Mouse (Mus musculus) liver, adult (tissue): ENCODE measurements at regions not wholly inside any gene's neighbourhood (a gene's known extent, or its start where the extent isn't known, plus 50 kb on each side); places are given as distances from the start of the nearest gene placed in this dataset.

Source experiments
- GATA4 ChIP-seq: IDR thresholded peaks from 2 replicates; pipeline ENCODE4 v1.6.1; 2014; ENCODE audit warnings: mild to moderate bottlenecking, low read length; ENCODE audit not compliant: insufficient replicate concordance

DNA sequence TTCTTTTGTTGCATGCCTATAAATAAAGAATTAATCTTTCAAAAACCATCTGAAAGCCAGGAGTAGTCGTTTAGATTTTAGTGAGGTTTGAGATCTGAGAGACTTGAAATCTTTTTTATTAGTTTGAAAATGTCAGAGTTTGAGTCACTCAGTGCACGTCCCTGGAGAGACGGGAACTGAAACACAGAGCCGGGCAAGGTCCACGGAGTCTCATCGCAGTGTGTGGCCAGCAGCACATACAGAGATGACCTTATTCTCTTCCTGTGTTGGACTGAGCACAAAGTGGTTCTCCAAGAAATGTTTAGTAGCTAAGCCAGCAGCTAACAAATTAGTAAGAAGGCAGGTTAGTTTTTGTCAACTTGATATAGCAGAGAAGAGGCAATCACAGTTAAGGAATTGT, 350.0 kb upstream of the Klf12 start:
- TF ChIP-seq GATA4: no peak

DNA sequence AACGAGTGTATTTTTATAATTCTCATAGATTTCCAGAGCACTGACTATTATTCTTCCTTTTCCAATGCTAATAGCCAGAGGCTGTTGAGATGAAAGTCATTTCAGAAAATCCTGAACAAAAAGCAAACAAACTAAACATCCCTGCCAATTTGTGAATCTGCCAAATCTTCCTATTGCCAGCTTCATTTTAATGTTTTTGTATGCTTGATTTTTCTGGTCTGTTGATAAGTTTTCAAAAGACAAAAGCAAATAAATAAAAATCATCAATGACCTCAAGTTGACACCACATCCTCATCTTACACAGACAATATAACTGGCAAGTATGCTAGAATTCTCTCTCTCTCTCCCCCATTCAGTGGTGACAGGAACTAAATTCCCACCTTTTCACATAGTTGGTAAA, 347.2 kb upstream of the Klf12 start:
- no peak for TF ChIP-seq GATA4

DNA sequence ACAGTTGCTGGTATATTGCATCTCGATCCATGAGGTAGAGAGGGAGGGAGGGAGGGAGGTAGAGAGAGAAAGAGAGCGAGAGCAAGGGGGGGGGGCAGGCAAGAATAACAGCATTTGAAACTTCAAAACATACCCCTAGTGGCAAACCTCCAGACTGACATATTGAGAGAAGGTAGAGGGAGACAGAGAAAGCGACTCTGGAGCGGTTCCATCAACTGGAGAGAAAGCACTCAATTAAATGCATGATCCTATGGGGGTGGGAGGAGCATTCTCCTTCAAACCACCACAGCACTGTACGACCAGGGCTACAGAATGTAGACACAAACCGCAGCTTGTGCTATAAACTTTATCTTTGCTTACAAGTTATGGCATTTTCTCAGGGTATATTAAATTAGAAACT, 345.7 kb upstream of the Klf12 start:
- no peak for TF ChIP-seq GATA4

DNA sequence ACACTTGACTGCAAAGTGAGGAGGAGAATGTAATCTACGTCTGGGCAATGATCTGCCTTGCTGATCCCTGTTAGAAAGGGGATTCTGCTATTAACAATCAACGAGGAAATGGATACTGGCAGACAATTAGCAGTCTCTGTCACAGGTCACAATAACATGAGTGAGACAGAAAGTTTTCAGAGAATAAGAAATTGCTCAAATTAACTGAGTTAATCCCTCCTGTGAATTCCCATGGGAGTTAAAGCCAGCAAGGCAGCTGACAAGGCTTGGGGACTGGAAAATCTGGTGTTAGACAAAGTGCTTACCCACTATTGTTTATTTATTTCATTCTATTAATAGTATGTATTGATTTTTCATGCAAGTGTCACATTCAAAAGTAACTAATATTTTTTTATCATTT, 343.0 kb upstream of the Klf12 start:
- TF ChIP-seq GATA4: no peak

DNA sequence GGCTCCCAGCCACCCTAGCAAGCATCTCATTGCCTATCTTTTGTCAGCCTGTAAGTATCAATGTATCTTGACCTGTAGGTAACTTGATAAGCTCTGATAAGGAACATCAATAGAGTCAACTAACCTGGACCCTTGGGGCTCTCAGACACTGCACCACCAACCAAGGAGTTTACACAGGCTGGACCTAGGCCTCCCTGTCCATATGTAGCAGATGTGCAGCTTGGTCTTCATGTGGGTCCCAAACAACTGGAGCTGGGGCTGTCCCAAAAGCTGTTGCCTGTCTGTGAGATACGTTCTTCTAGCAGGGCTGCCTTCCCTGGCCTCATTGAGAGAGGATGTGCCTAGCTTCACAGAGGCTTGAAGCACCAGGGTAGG, 335.2 kb upstream of the Klf12 start:
- TF ChIP-seq GATA4: no peak

DNA sequence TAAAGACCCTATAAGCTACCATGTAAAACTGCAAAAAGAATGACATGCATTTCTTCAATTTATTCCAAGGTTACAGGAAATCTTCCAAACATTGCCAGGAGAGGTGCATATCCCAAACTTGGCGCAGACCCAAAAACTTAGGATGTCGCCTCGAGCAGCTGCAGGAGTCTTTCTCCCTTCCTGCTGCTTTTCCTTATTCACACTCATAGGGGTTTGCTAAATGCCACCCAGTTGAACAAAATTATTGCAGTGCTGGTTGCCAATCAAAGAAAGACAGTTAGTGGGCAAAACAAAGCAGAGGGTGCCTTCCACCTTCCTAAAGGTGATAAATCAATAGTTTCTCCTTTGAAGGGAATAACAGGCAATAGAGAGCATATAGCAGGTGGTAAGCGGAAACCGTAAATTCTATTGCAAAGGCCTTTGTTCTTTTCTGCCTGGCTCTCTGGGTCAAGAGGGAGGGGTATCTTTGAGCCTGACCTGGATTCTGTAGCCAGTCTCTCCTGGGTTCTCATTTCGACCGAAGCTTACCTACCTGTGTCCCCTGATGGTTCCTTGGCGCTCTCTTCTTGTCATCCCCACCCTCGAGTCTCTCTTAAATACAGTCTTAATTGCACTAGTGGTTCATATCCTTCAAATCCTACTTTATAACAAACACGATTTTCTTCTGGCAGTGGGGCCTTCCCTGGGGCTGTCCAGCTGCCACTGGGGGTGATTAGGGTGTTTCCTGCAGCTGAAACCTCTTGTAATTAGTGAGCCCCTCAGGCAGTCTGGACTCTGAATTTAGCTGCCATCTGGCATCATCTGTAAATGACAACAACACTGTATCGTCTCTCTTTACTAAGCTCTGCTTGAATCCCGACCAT, 334.5 kb upstream of the Klf12 start:
- no peak for TF ChIP-seq GATA4

DNA sequence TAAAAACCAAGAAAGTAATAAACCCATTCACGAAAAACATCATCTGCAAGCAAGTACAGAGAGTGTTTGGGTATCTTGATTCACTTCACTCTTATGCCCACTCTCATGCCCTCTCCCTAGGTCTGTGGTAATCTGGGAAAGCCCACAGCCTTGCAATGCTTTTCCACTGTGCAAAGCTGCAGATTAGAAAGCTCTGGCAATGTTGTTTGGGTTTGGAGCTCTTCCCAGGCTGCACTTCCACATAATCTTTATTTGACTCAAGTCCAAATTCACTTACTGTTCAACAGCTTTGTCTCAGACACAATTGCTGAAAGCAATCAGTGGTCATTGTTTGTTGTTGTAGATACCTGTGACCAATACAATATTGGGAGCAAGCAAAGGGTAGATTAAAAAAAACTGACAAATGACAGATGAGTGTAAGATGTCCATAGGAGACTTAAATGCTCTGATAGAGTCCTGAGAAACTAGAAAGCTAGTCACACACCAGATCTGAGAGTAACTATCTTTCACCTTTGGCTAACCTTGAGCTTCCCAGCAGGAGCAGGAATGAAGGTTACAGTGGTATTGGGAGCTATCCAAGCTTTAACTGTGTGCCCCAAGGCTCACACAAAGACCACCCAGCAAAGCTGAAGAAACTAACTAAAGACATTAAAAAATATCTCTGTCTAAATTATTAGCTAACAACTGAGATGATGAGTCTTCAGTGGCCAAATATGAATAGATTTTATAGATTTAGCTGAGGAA, 325.7 kb upstream of the Klf12 start:
- no peak for TF ChIP-seq GATA4

DNA sequence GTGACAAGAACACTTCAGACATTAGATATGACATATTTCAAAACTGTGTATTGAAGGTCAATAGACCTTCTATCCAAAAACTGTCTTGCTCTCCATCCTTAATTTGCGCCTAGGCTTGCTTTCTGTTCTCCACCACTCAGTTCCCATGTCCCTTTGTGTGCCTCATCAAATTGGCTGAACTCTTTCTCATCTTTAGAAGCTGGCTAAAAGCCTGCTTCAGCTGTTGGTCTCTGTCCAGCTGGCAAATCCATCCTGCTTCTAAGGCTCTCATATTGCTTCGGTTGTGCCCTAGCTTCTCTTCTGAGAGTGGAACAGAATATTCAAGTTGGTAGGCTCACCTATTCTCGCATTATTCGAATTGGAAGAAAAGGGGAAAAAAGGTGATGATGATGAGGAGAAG, 322.6 kb upstream of the Klf12 start:
- TF ChIP-seq GATA4: no peak

DNA sequence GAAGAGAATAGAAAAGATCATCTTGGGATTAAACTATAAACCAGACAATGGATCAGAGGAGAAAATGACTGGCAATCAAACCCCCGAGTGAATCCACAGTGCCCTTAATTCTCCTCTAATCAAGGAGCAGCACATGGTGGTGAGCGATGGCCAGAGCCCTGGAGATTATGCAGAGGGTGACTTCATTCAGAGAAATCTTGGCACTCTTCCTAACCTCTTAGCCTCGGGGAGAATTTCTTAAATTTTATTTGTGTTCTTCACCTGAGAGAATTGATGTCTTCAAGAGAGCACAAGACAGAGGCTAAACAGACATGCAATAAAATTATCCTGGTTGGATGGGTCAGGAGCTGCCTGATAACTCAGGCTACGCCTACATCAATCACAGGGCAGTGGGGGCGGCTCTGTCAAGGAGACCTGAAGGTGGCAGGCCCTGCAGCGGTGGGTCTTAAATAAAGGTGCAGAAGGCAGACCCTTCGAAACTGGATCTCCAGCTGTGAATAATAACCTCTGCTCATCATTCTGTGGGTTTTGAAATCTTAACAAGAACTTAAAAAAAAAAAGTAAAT, 316.5 kb upstream of the Klf12 start:
- TF ChIP-seq GATA4: no peak

DNA sequence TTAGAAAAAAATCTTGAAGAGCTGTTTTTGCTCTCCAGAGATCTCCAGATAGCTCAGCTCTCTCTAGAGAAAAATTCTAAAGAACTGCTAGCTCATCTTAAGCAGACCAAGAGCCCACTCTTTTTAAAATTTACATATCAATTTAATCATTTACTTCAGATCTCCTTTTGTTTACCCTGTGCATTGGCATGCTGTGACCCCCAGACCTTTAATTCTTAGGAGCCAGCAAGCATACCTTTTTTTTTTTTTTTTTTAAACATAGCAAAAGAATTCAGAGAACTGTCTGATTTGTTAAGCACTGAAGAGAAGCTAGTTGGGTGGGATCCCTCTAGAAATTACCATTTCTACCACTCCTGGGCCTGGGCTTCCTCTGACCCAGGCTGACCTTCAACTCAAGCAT, 285.5 kb upstream of the Klf12 start:
- TF ChIP-seq GATA4: no peak

DNA sequence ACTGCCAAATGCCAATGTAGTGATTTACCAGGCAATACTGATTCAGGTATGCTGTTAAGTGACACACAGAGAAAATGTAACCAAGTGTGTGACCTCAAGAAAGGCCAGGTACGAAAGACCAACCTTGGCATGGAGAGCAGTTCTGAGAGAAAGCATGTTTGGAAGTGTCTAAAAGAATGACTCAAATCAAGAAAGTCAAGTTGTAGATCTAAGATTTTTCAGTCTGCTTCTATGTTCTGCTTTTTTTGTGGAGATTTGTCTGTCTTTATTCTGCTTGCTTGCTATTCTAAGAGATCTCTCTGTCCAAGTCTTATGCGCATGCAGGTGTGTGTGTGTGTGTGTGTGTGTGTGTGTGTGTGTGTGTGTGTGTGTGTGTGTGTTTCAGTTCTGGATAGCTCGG, 277.4 kb upstream of the Klf12 start:
- no peak for TF ChIP-seq GATA4

DNA sequence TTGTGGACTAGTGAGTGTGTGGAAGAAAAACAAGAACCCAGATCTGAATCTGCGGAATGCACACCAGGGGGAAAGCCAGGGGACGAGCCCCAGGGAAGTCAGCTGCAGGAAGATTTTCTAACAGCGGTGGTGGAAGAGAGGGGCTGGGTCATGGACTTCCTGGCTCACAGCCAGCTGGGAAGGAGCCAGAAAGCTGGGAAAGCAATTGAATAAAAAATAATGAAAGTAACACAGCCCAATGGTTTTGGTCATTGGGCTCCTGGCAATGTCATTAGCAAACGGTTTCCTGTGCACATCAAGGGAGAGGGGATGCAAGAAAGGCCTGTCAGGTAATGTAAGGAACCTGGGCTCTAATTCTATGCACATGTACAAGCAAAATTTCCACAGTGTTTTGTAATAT, 273.9 kb upstream of the Klf12 start:
- no peak for TF ChIP-seq GATA4

DNA sequence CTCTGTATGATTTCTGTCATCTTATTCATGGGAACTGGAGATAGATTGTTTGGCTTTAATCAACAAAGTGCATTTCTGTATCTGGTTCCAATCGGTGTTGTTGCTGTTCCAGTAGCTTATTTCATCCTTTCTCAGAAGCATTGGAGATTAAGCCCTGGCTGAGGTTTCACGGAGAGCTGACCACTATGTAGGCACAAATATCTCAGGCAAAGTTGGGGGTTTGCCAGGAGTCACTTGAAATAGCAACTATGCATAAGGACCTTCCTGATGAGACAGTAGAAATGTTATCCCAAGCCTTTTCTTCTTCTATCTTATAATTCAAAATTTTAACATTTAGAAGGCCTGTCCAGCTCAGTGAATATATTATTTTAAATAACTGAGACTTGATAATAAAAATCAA, 268.0 kb upstream of the Klf12 start:
- no peak for TF ChIP-seq GATA4

DNA sequence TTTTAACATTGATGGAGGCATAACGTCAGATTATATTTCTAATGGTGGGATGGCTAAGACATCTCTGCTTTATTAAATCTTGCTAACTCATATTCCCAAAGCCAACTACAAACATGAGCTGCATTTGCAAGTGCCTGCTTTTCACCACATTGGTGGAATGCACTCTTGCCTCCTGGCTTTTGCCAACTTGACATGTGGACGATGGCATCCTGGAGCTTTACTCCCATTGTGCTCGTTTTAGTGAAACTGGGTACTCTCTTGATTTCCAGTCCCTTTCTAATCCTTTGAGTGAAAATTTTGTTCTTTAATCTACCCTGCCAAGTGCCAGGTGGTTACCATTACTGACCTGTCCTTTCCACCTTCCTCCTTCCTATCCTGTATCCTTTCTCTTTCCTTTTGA, 265.8 kb upstream of the Klf12 start:
- no peak for TF ChIP-seq GATA4

DNA sequence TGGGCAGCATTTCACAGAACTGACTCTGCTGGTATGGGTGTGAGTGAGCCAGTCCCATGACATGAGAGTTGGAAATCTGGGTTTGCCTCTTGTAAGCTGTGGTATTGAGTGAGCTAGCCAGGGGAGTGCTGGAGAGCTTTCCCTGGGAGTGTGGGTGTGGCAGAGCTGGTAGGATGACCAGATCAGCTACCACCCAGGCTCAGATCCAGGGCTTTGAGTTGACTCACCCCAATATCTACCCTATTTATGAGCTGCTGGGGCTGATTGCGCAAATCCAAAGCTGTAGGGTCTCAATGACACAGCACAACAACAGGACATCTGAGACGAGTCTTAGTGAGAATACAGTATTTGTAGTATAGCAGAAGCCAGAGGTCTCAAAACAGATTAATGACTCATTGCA, 245.7 kb upstream of the Klf12 start:
- no peak for TF ChIP-seq GATA4

DNA sequence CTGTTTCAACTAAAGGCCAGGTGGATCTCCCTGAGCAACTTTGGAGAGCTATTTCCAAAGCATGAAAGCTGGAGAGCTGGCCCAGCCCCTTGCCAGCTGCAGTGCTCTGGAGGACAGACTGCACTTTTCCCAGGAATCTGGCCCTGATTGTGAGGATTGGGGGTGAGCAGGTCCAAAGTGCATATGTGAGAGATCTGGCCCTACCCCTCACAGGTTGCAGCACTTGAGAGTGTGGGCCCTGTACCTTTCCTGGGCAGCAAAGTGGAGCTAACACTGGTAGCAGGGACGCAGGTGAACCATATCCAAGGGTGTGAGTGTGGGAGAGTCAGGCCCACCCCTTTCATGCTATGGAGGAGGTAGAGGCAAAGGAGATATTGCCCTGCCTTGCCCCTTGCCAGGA, 245.3 kb upstream of the Klf12 start:
- TF ChIP-seq GATA4: no peak
